In genomic region chr11:116656348-116657191, GRCm38 (mm10) we compare ENCODE assay signal across 10 mouse cellular contexts. TPM values are rescaled to one million over a fixed set of nuclear protein-coding genes. Genes with fewer than 3 reads are reported as not detected.
DNase-seq lines count a peak whose midpoint lies in the region; ATAC-seq and TF ChIP-seq lines count a peak whose summit lies in the region.
"Had no signal": no experiment of that assay in that cellular context is flagged by ENCODE, and none has a peak within 500 bp of the region (broad histone marks: within the 10 kb centered on the region; RNA-seq: fewer than 3 reads in every experiment).

No protein-coding gene starts in this region.

- H3K4me1 ChIP-seq in forebrain, embryonic 15.5 days, result peaks cover 76% of the 10 kb centered on the region
- H3K4me1 ChIP-seq in lung, postnatal 0 days (ENCODE audit: insufficient read depth, low read depth, low read length), result peaks cover 18% of the 10 kb centered on the region; the same call in 1 of the 2 replicates

- no peak for ATAC-seq in forebrain, embryonic 15.5 days (replicated peaks)
- peak; percentile 71 for ATAC-seq in lung, postnatal 0 days
- no peak for ATAC-seq in activated CD4-positive, CD25-positive, alpha-beta regulatory T cell, adult 4 months

- H3K36me3 ChIP-seq in forebrain, embryonic 15.5 days, result no peaks in the 10 kb centered on the region
- no peaks in the 10 kb centered on the region for H3K36me3 ChIP-seq in lung, postnatal 0 days (ENCODE audit: insufficient read depth, low read length)

- DNase-seq in left cerebral cortex, adult 2 months (ENCODE audit: extremely low spot score in 1 of 2, low spot score in 2 of 2), result no peak
- DNase-seq in left cerebral cortex, postnatal 10 days (ENCODE audit: extremely low spot score in 1 of 2, low spot score in 2 of 2), result no peak
- DNase-seq in cerebellum, adult 18-20 months, result peak; percentile 83 to 84
- peak; percentile 84 for DNase-seq in lung, postnatal 0 days (ENCODE audit: low spot score)
- no peak for DNase-seq in gastrocnemius, adult 18-20 months (ENCODE audit: low spot score)
- DNase-seq in frontal cortex, postnatal 10 days (ENCODE audit: low spot score in 2 of 2), result no peak

- H3K4me2 ChIP-seq in forebrain, embryonic 15.5 days (replicated peaks), result no peak overlapping the region
- peak overlapping the region; percentile 38; the same call in 1 of the 2 replicates for H3K4me2 ChIP-seq in lung, postnatal 0 days (replicated peaks; ENCODE audit: low read depth, low read length)

- H3K9ac ChIP-seq in forebrain, embryonic 15.5 days (replicated peaks), result no peak overlapping the region
- no peak overlapping the region for H3K9ac ChIP-seq in lung, postnatal 0 days (replicated peaks; ENCODE audit: low read depth)

- H3K9me3 ChIP-seq in forebrain, embryonic 15.5 days, result no peaks in the 10 kb centered on the region
- no peaks in the 10 kb centered on the region for H3K9me3 ChIP-seq in lung, postnatal 0 days (ENCODE audit: low read length)

- intact Hi-C loops in left cerebral cortex, adult 2 months (cut with DNase I), result no loop called here
- intact Hi-C loops in left cerebral cortex, postnatal 10 days (cut with DNase I), result no loop called here

- no peak overlapping the region for H3K4me3 ChIP-seq in left cerebral cortex, adult 2 months
- H3K4me3 ChIP-seq in forebrain, embryonic 15.5 days, result no peak overlapping the region
- H3K4me3 ChIP-seq in lung, postnatal 0 days (ENCODE audit: low read depth, low read length), result no peak overlapping the region

- TF ChIP-seq CTCF in left cerebral cortex, adult 2 months (IDR thresholded peaks at IDR 0.05), result no peak
- TF ChIP-seq CTCF in lung, postnatal 0 days (IDR thresholded peaks at IDR 0.05), result peak; percentile 34; the same call in 1 of the 2 replicates

- H3K27ac ChIP-seq in left cerebral cortex, adult 2 months, result peak overlapping the region; percentile 24; the same call in 1 of the 2 replicates
- peak overlapping the region; percentile 76 for H3K27ac ChIP-seq in forebrain, embryonic 15.5 days (replicated peaks)
- peak overlapping the region; percentile 85 for H3K27ac ChIP-seq in lung, postnatal 0 days (ENCODE audit: low read length)

- 44% methylated on average over 16 of the region's 16 CpGs for WGBS in forebrain, embryonic 15.5 days
- 46% methylated on average over 16 of the region's 16 CpGs for WGBS in lung, postnatal 0 days

- peaks cover 7% of the 10 kb centered on the region; the same call in 1 of the 2 replicates for H3K27me3 ChIP-seq in forebrain, embryonic 15.5 days
- H3K27me3 ChIP-seq in lung, postnatal 0 days (replicated peaks; ENCODE audit: insufficient read depth, low read length), result no peaks in the 10 kb centered on the region; the same call in none of the 2 replicates

- peak; percentile 75 for TF ChIP-seq EP300 in lung, postnatal 0 days (IDR thresholded peaks at IDR 0.05)

RNA-seq across cellular contexts. Expression of gene Cygb, which starts 2.5 kb away (rescaled TPM):
- total RNA-seq in left cerebral cortex, adult 2 months (2021), result 10 to 100 TPM; 42.8 to 45.3 TPM
- 10 to 100 TPM; 22.8 to 27.4 TPM for total RNA-seq in left cerebral cortex, postnatal 10 days (2021)
- 15.8 and 16.4 TPM in 2 replicates for polyA plus RNA-seq in forebrain, embryonic 15.5 days (2015; fragmentation: Nextera tagmentation; extraction: Ambion mirVana)
- 27.3 and 32.0 TPM in 2 replicates for polyA plus RNA-seq in lung, postnatal 0 days (2015; fragmentation: Nextera tagmentation; extraction: Ambion mirVana)
- not detected for polyA plus RNA-seq in activated CD4-positive, CD25-positive, alpha-beta regulatory T cell, adult 4 months (2017; shearing (Covaris generic))
- 10 to 100 TPM; 10.5 to 15.0 TPM for total RNA-seq in gastrocnemius, adult 18-20 months (2021)
- total RNA-seq: hematopoietic stem cell, adult 5-6 weeks; monocyte, adult 5-6 weeks had no signal

RNA-seq across cellular contexts. Expression of gene Prcd, which starts 3.2 kb away (rescaled TPM):
- total RNA-seq in left cerebral cortex, adult 2 months (2021), result 1 to 10 TPM; 5.4 to 5.8 TPM
- total RNA-seq in left cerebral cortex, postnatal 10 days (2021), result 1 to 10 TPM; 1.7 to 3.3 TPM
- 2.0 and 2.4 TPM in 2 replicates for polyA plus RNA-seq in forebrain, embryonic 15.5 days (2015; fragmentation: Nextera tagmentation; extraction: Ambion mirVana)
- 10.9 and 16.4 TPM in 2 replicates for polyA plus RNA-seq in lung, postnatal 0 days (2015; fragmentation: Nextera tagmentation; extraction: Ambion mirVana)
- polyA plus RNA-seq in activated CD4-positive, CD25-positive, alpha-beta regulatory T cell, adult 4 months (2017; shearing (Covaris generic)), result not detected
- total RNA-seq in gastrocnemius, adult 18-20 months (2021), result under 1 TPM; 0.34 to 0.50 TPM
- total RNA-seq: monocyte, adult 5-6 weeks had no signal

RNA-seq across cellular contexts. Expression of gene Rhbdf2, which starts 29.8 kb away (rescaled TPM):
- 1 to 10 TPM; 1.9 to 2.0 TPM for total RNA-seq in left cerebral cortex, adult 2 months (2021)
- 1 to 10 TPM in 1 of 2 experiments, under 1 TPM in 1; 0.95 to 1.1 TPM for total RNA-seq in left cerebral cortex, postnatal 10 days (2021)
- 1.3 and 1.4 TPM in 2 replicates for polyA plus RNA-seq in forebrain, embryonic 15.5 days (2015; fragmentation: Nextera tagmentation; extraction: Ambion mirVana)
- polyA plus RNA-seq in lung, postnatal 0 days (2015; fragmentation: Nextera tagmentation; extraction: Ambion mirVana), result 23.5 and 27.9 TPM in 2 replicates
- 1 to 10 TPM; 4.9 to 5.0 TPM for polyA plus RNA-seq in activated CD4-positive, CD25-positive, alpha-beta regulatory T cell, adult 4 months (2017; shearing (Covaris generic))
- total RNA-seq in gastrocnemius, adult 18-20 months (2021), result 10 to 100 TPM; 11.2 to 11.9 TPM

Comparison
In these comparisons a context has a peak if more than half of its experiments do, and no peak if none do; other contexts are left out.
1. DNase-seq: peak in cerebellum, adult 18-20 months (2 of 2) and lung, postnatal 0 days (single experiment); none in left cerebral cortex, adult 2 months (0 of 2), left cerebral cortex, postnatal 10 days (0 of 2), gastrocnemius, adult 18-20 months (single experiment) and frontal cortex, postnatal 10 days (0 of 2).
2. H3K27ac ChIP-seq: peak in every context shown above with its lines; median percentile 85 in lung, postnatal 0 days; 76 in forebrain, embryonic 15.5 days; 24 in left cerebral cortex, adult 2 months.
3. RNA of gene Rhbdf2, which starts 29.8 kb away (total RNA-seq): 11.2 to 11.9 TPM in gastrocnemius, adult 18-20 months; 1.9 to 2.0 TPM in left cerebral cortex, adult 2 months and 0.95 to 1.1 TPM in left cerebral cortex, postnatal 10 days; every median in the first group is over 4 times any median in the second.